Mouse (Mus musculus): ENCODE results near the gene Npw. TPM values are rescaled to one million over a fixed set of nuclear protein-coding genes. Genes with fewer than 3 reads are reported as not detected.
A peak's percentile ranks its signal among the peaks of the same experiment; 100 is the strongest.
"Not testable (repeated sequence)": the region's sequence is repeated elsewhere in the genome, so short reads cannot be mapped to it uniquely, and the experiment has no call there.

The Npw gene
- polyA plus RNA-seq, 1 experiment from 2014 or later = not detected

GRCm38 (mm10) chr17:24676877-24677276 is 18.6 kb upstream of the Npw start:
- no peaks in the 10 kb centered on the region for H3K9me3 ChIP-seq (ENCODE audit: control insufficient read depth, low read length)
- no peak overlapping the region for H3K27ac ChIP-seq (ENCODE audit: low read depth, low read length)
- no peak for ATAC-seq (ENCODE audit: low read depth)
- peaks cover 49% of the 10 kb centered on the region for H3K36me3 ChIP-seq (ENCODE audit: control insufficient read depth, insufficient read depth, low read length)
- no peak overlapping the region for H3K9ac ChIP-seq (replicated peaks; ENCODE audit: low read depth, low read length)
- H3K4me1 ChIP-seq (ENCODE audit: control insufficient read depth, insufficient read depth, low read length) = peaks cover 4% of the 10 kb centered on the region; the same call in 1 of the 2 replicates
- no peaks in the 10 kb centered on the region for H3K27me3 ChIP-seq (ENCODE audit: control insufficient read depth, insufficient read depth, low read length)
- no peak overlapping the region for H3K4me2 ChIP-seq (ENCODE audit: low read depth, low read length)
- no peak overlapping the region for H3K4me3 ChIP-seq (ENCODE audit: low read depth, low read length)
- WGBS = 92% methylated on average over 5 of the region's 5 CpGs

GRCm38 (mm10) chr17:24676187-24676586 is 17.9 kb upstream of the Npw start:
- H3K27me3 ChIP-seq (ENCODE audit: control insufficient read depth, insufficient read depth, low read length) = no peaks in the 10 kb centered on the region
- no peak overlapping the region for H3K9ac ChIP-seq (replicated peaks; ENCODE audit: low read depth, low read length)
- H3K27ac ChIP-seq (ENCODE audit: low read depth, low read length) = no peak overlapping the region
- peaks cover 45% of the 10 kb centered on the region for H3K36me3 ChIP-seq (ENCODE audit: control insufficient read depth, insufficient read depth, low read length)
- no peak overlapping the region for H3K4me3 ChIP-seq (ENCODE audit: low read depth, low read length)
- WGBS = 49% methylated on average over 2 of the region's 2 CpGs
- peak; percentile 19; the same call in 1 of the 2 replicates for ATAC-seq (ENCODE audit: low read depth)
- peaks cover 11% of the 10 kb centered on the region for H3K4me1 ChIP-seq (ENCODE audit: control insufficient read depth, insufficient read depth, low read length)
- no peaks in the 10 kb centered on the region for H3K9me3 ChIP-seq (ENCODE audit: control insufficient read depth, low read length)
- H3K4me2 ChIP-seq (ENCODE audit: low read depth, low read length) = no peak overlapping the region

- no peaks in the 10 kb centered on the region for H3K27me3 ChIP-seq (ENCODE audit: control insufficient read depth, insufficient read depth, low read length)
- ATAC-seq (ENCODE audit: low read depth) = no peak
- peaks cover 22% of the 10 kb centered on the region for H3K4me1 ChIP-seq (ENCODE audit: control insufficient read depth, insufficient read depth, low read length)
- H3K4me3 ChIP-seq (ENCODE audit: low read depth, low read length) = no peak overlapping the region
- no peak overlapping the region for H3K27ac ChIP-seq (ENCODE audit: low read depth, low read length)
- no peak overlapping the region for H3K9ac ChIP-seq (replicated peaks; ENCODE audit: low read depth, low read length)
- H3K9me3 ChIP-seq (ENCODE audit: control insufficient read depth, low read length) = no peaks in the 10 kb centered on the region
- WGBS = 91% methylated on average over 7 of the region's 7 CpGs
- H3K4me2 ChIP-seq (ENCODE audit: low read depth, low read length) = no peak overlapping the region
- peaks cover 27% of the 10 kb centered on the region for H3K36me3 ChIP-seq (ENCODE audit: control insufficient read depth, insufficient read depth, low read length)
These were observed 16.0 kb upstream of the Npw start for GRCm38 (mm10) chr17:24674277-24674676.

GRCm38 (mm10) chr17:24672141-24672540 is 13.9 kb upstream of the Npw start:
- no peak for ATAC-seq (ENCODE audit: low read depth)
- Histone ChIP-seq H3K4me3 (ENCODE audit: low read depth, low read length) (no peak overlapping the region), H3K27ac (ENCODE audit: low read depth, low read length) (no peak overlapping the region), H3K4me1 (ENCODE audit: control insufficient read depth, insufficient read depth, low read length) (peaks cover 22% of the 10 kb centered on the region), H3K36me3 (ENCODE audit: control insufficient read depth, insufficient read depth, low read length) (peaks cover 9% of the 10 kb centered on the region), H3K27me3 (ENCODE audit: control insufficient read depth, insufficient read depth, low read length) (no peaks in the 10 kb centered on the region), H3K4me2 (ENCODE audit: low read depth, low read length) (no peak overlapping the region; the same call in 1 of the 2 replicates), H3K9ac (replicated peaks; ENCODE audit: low read depth, low read length) (0 out of 2 replicates have a peak overlapping the region, but pooled peaks have one; percentile 7), H3K9me3 (ENCODE audit: control insufficient read depth, low read length) (no peaks in the 10 kb centered on the region)
- WGBS = 38% methylated on average over 5 of the region's 5 CpGs

GRCm38 (mm10) chr17:24671346-24671745 is 13.1 kb upstream of the Npw start:
- 83% methylated on average over 5 of the region's 5 CpGs for WGBS
- Histone ChIP-seq H3K36me3 (ENCODE audit: control insufficient read depth, insufficient read depth, low read length) (0 out of 2 replicates have a peak, but pooled peaks cover 1% of the 10 kb centered on the region), H3K27ac (ENCODE audit: low read depth, low read length) (no peak overlapping the region), H3K9ac (replicated peaks; ENCODE audit: low read depth, low read length) (0 out of 2 replicates have a peak overlapping the region, but pooled peaks have one; percentile 7), H3K4me2 (ENCODE audit: low read depth, low read length) (peak overlapping the region; percentile 67; the same call in 1 of the 2 replicates), H3K4me1 (ENCODE audit: control insufficient read depth, insufficient read depth, low read length) (peaks cover 22% of the 10 kb centered on the region), H3K4me3 (ENCODE audit: low read depth, low read length) (no peak overlapping the region), H3K9me3 (ENCODE audit: control insufficient read depth, low read length) (no peaks in the 10 kb centered on the region), H3K27me3 (ENCODE audit: control insufficient read depth, insufficient read depth, low read length) (no peaks in the 10 kb centered on the region)
- no peak for ATAC-seq (ENCODE audit: low read depth)

- H3K9ac ChIP-seq (replicated peaks; ENCODE audit: low read depth, low read length) = peak overlapping the region; percentile 93
- no peaks in the 10 kb centered on the region for H3K36me3 ChIP-seq (ENCODE audit: control insufficient read depth, insufficient read depth, low read length)
- H3K4me3 ChIP-seq (ENCODE audit: low read depth, low read length) = peak overlapping the region; percentile 92
- no peaks in the 10 kb centered on the region for H3K27me3 ChIP-seq (ENCODE audit: control insufficient read depth, insufficient read depth, low read length)
- H3K4me1 ChIP-seq (ENCODE audit: control insufficient read depth, insufficient read depth, low read length) = peaks cover 22% of the 10 kb centered on the region
- H3K9me3 ChIP-seq (ENCODE audit: control insufficient read depth, low read length) = no peaks in the 10 kb centered on the region
- peak overlapping the region; percentile 85 for H3K27ac ChIP-seq (ENCODE audit: low read depth, low read length)
- peak overlapping the region; percentile 67 for H3K4me2 ChIP-seq (ENCODE audit: low read depth, low read length)
- no peak for ATAC-seq (ENCODE audit: low read depth)
- WGBS = 13% methylated on average over 8 of the region's 8 CpGs
These were observed 12.1 kb upstream of the Npw start for GRCm38 (mm10) chr17:24670246-24670844.

GRCm38 (mm10) chr17:24669545-24670245 is 11.4 kb upstream of the Npw start, which contains the start of gene Zfp598:
Zfp598 (plus strand) TSS chr17:24669687.
- Histone ChIP-seq H3K4me2 (ENCODE audit: low read depth, low read length) (peak within 1 kb of the TSS; percentile 67), H3K27ac (ENCODE audit: low read depth, low read length) (peak within 1 kb of the TSS; percentile 85), H3K9ac (replicated peaks; ENCODE audit: low read depth, low read length) (peak within 1 kb of the TSS; percentile 93), H3K9me3 (ENCODE audit: control insufficient read depth, low read length) (no peaks in the 10 kb centered on the region), H3K4me1 (ENCODE audit: control insufficient read depth, insufficient read depth, low read length) (peaks cover 22% of the 10 kb centered on the region), H3K27me3 (ENCODE audit: control insufficient read depth, insufficient read depth, low read length) (no peaks in the 10 kb centered on the region), H3K4me3 (ENCODE audit: low read depth, low read length) (peak within 1 kb of the TSS; percentile 92), H3K36me3 (ENCODE audit: control insufficient read depth, insufficient read depth, low read length) (no peaks in the 10 kb centered on the region)
- 1% methylated on average over 57 of the region's 80 CpGs for WGBS
- ATAC-seq (ENCODE audit: low read depth) = peak; percentile 99

- ATAC-seq (ENCODE audit: low read depth) = peak; percentile 16; the same call in 1 of the 2 replicates
These were observed 10.9 kb upstream of the Npw start for GRCm38 (mm10) chr17:24669214-24669544.

GRCm38 (mm10) chr17:24667416-24667815 is 9.2 kb upstream of the Npw start:
- Histone ChIP-seq H3K9ac (replicated peaks; ENCODE audit: low read depth, low read length) (no peak overlapping the region), H3K4me2 (ENCODE audit: low read depth, low read length) (no peak overlapping the region), H3K27ac (ENCODE audit: low read depth, low read length) (no peak overlapping the region), H3K4me3 (ENCODE audit: low read depth, low read length) (no peak overlapping the region), H3K9me3 (ENCODE audit: control insufficient read depth, low read length) (no peaks in the 10 kb centered on the region), H3K4me1 (ENCODE audit: control insufficient read depth, insufficient read depth, low read length) (peaks cover 22% of the 10 kb centered on the region), H3K27me3 (ENCODE audit: control insufficient read depth, insufficient read depth, low read length) (no peaks in the 10 kb centered on the region), H3K36me3 (ENCODE audit: control insufficient read depth, insufficient read depth, low read length) (no peaks in the 10 kb centered on the region)
- 40% methylated on average over 6 of the region's 6 CpGs for WGBS
- ATAC-seq (ENCODE audit: low read depth) = no peak; the same call in 1 of the 2 replicates

More at GRCm38 (mm10) chr17:24669214-24669544, 10.9 kb upstream of the Npw start:
- H3K9ac ChIP-seq (replicated peaks; ENCODE audit: low read depth, low read length) = peak overlapping the region; percentile 93
- H3K9me3 ChIP-seq (ENCODE audit: control insufficient read depth, low read length); H3K27me3 ChIP-seq (ENCODE audit: control insufficient read depth, insufficient read depth, low read length); H3K36me3 ChIP-seq (ENCODE audit: control insufficient read depth, insufficient read depth, low read length): not testable (repeated sequence)
- peak overlapping the region; percentile 57 for H3K4me2 ChIP-seq (ENCODE audit: low read depth, low read length)
- H3K4me3 ChIP-seq (ENCODE audit: low read depth, low read length) = peak overlapping the region; percentile 92
- peak overlapping the region; percentile 85 for H3K27ac ChIP-seq (ENCODE audit: low read depth, low read length)
- H3K4me1 ChIP-seq (ENCODE audit: control insufficient read depth, insufficient read depth, low read length) = peaks cover 22% of the 10 kb centered on the region
- 12% methylated on average over 15 of the region's 15 CpGs for WGBS

All from neural tube, embryonic 14.5 days (tissue).